Mouse (Mus musculus) liver, embryonic 11.5 days (tissue): ENCODE data around the gene Mrrf. TPM values are rescaled to one million over a fixed set of nuclear protein-coding genes. Genes with fewer than 3 reads are reported as not detected.

Experiments
- ATAC-seq: fragments of 200-750 bp; cut with Nextera tagmentation; replicated peaks from 2 replicates; pipeline ENCODE4 v1.8.0; 2017; ENCODE audit warnings: moderate number of reproducible peaks, mild to moderate bottlenecking, moderate TSS enrichment, moderate library complexity; ENCODE audit not compliant: low FRiP score
- DNase-seq: peaks from one replicate; pipeline ENCODE4 v3.0.0-alpha.2; 2017; ENCODE audit warnings: low spot score
- H3K27ac ChIP-seq: fragments of 300-500 bp; sonication (generic); 2 replicates; pipeline ENCODE4 v1.5.1; 2014; ENCODE audit warnings: mild to moderate bottlenecking, low read depth, low read length, control low read depth
- H3K27me3 ChIP-seq: fragments of 300-500 bp; sonication (generic); replicated peaks from 2 replicates; pipeline ENCODE4 v1.6.1; 2014; ENCODE audit warnings: low read length, mixed read lengths; ENCODE audit not compliant: control insufficient read depth, insufficient read depth
- H3K36me3 ChIP-seq: fragments of 300-500 bp; sonication (generic); 2 replicates; pipeline ENCODE4 v1.6.1; 2014; ENCODE audit warnings: mild to moderate bottlenecking, low read length, moderate library complexity, mixed read lengths; ENCODE audit not compliant: control insufficient read depth, insufficient read depth
- H3K4me1 ChIP-seq: fragments of 300-500 bp; sonication (generic); replicated peaks from 2 replicates; pipeline ENCODE4 v1.6.1; 2014; ENCODE audit warnings: low read length, mixed read lengths; ENCODE audit not compliant: control insufficient read depth, insufficient read depth
- H3K4me2 ChIP-seq: fragments of 300-500 bp; sonication (generic); 2 replicates; pipeline ENCODE4 v1.6.1; 2014; ENCODE audit warnings: mild to moderate bottlenecking, control low read depth, moderate library complexity
- H3K4me3 ChIP-seq: fragments of 300-500 bp; sonication (generic); 2 replicates; pipeline ENCODE4 v1.5.1; 2014; ENCODE audit warnings: low read depth, low read length, control low read depth
- H3K9ac ChIP-seq: fragments of 300-500 bp; sonication (generic); 2 replicates; pipeline ENCODE4 v1.6.1; 2014; ENCODE audit warnings: low read depth, low read length, control low read depth
- H3K9me3 ChIP-seq: fragments of 300-500 bp; sonication (generic); 2 replicates; pipeline ENCODE4 v1.6.1; 2016; ENCODE audit warnings: low read length, inconsistent platforms, mixed read lengths; ENCODE audit not compliant: control insufficient read depth
- WGBS: fragments of 180-500 bp; shearing (Covaris S2); extraction: QIAGEN DNeasy Blood & Tissue Kit; methylation state at CpG from one replicate; pipeline ENCODE4 v1.1.7; 2014; 5-methylcytosine and 5-hydroxymethylcytosine counted together
- polyA plus RNA-seq: library from polyadenylated mRNA; unstranded; fragments of >200 nt; fragmentation: Nextera tagmentation; extraction: Ambion mirVana; gene quantifications from 2 replicates; pipeline ENCODE4 v1.2.1, GENCODE M21; 2014

The Mrrf gene
- polyA plus RNA-seq, 1 experiment from 2014 or later, result 31.4 TPM

GRCm38 (mm10) chr2:36201756-36202610 is 65.8 kb downstream of the Mrrf start:
- no peak for ATAC-seq
- H3K4me1 ChIP-seq, result peaks cover 37% of the 10 kb centered on the region
- H3K4me3 ChIP-seq, result no peak overlapping the region
- H3K27ac ChIP-seq, result no peak overlapping the region
- 28% methylated on average over 18 of the region's 18 CpGs for whole genome bisulfite sequencing
- H3K4me2 ChIP-seq, result peak overlapping the region; percentile 92
- no peaks in the 10 kb centered on the region for H3K36me3 ChIP-seq
- H3K9ac ChIP-seq, result no peak overlapping the region
- no peaks in the 10 kb centered on the region for H3K9me3 ChIP-seq
- no peak for DNase-seq
- peaks cover 37% of the 10 kb centered on the region for H3K27me3 ChIP-seq

- Histone ChIP-seq H3K4me2 (peak overlapping the region; percentile 92), H3K9me3 (no peaks in the 10 kb centered on the region), H3K4me1 (peaks cover 32% of the 10 kb centered on the region), H3K9ac (no peak overlapping the region), H3K4me3 (peak overlapping the region; percentile 51; the same call in 1 of the 2 replicates), H3K27me3 (peaks cover 37% of the 10 kb centered on the region), H3K36me3 (no peaks in the 10 kb centered on the region), H3K27ac (no peak overlapping the region)
- DNase-seq (no peak), ATAC-seq (no peak)
- WGBS, result 19% methylated on average over 5 of the region's 5 CpGs
Observed at GRCm38 (mm10) chr2:36202611-36202880, 66.4 kb downstream of the Mrrf start.

- no peaks in the 10 kb centered on the region for H3K9me3 ChIP-seq
- H3K4me3 ChIP-seq, result peak overlapping the region; percentile 51
- peak overlapping the region; percentile 92 for H3K4me2 ChIP-seq
- H3K27me3 ChIP-seq, result peaks cover 37% of the 10 kb centered on the region
- 1% methylated on average over 39 of the region's 39 CpGs for WGBS
- no peaks in the 10 kb centered on the region for H3K36me3 ChIP-seq
- DNase-seq, result peak; percentile 49
- ATAC-seq, result no peak
- H3K27ac ChIP-seq, result no peak overlapping the region
- H3K9ac ChIP-seq, result peak overlapping the region; percentile 22; the same call in 1 of the 2 replicates
- H3K4me1 ChIP-seq, result peaks cover 26% of the 10 kb centered on the region
Observed at GRCm38 (mm10) chr2:36203011-36203825, 67.0 kb downstream of the Mrrf start.

- Histone ChIP-seq H3K4me3 (no peak overlapping the region), H3K27me3 (peaks cover 39% of the 10 kb centered on the region), H3K9ac (no peak overlapping the region), H3K36me3 (no peaks in the 10 kb centered on the region), H3K9me3 (no peaks in the 10 kb centered on the region), H3K27ac (no peak overlapping the region), H3K4me1 (peaks cover 20% of the 10 kb centered on the region), H3K4me2 (no peak overlapping the region)
- DNase-seq, result no peak
- peak; percentile 30; the same call in 1 of the 2 replicates for ATAC-seq
- WGBS, result 49% methylated on average over 4 of the region's 4 CpGs
Observed at GRCm38 (mm10) chr2:36204595-36204994, 68.4 kb downstream of the Mrrf start.

- no peaks in the 10 kb centered on the region for H3K9me3 ChIP-seq
- H3K36me3 ChIP-seq, result no peaks in the 10 kb centered on the region
- peaks cover 42% of the 10 kb centered on the region for H3K27me3 ChIP-seq
- no peak for ATAC-seq
- 53% methylated on average over 11 of the region's 11 CpGs for WGBS
- no peak for DNase-seq
- no peak overlapping the region for H3K4me2 ChIP-seq
- H3K9ac ChIP-seq, result no peak overlapping the region
- no peak overlapping the region for H3K4me3 ChIP-seq
- H3K4me1 ChIP-seq, result peaks cover 17% of the 10 kb centered on the region; the same call in 1 of the 2 replicates
- no peak overlapping the region for H3K27ac ChIP-seq
Observed at GRCm38 (mm10) chr2:36207071-36207470, 70.9 kb downstream of the Mrrf start.

GRCm38 (mm10) chr2:36210796-36211195 is 74.6 kb downstream of the Mrrf start:
- 0 out of 2 replicates have a peak overlapping the region, but pooled peaks have one; percentile 30 for H3K9ac ChIP-seq
- H3K4me2 ChIP-seq, result peak overlapping the region; percentile 54
- no peak overlapping the region for H3K27ac ChIP-seq
- WGBS, result 5% methylated on average over 30 of the region's 34 CpGs
- H3K4me3 ChIP-seq, result peak overlapping the region; percentile 13; the same call in 1 of the 2 replicates
- no peaks in the 10 kb centered on the region for H3K36me3 ChIP-seq
- ATAC-seq (no peak), DNase-seq (no peak)
- H3K4me1 ChIP-seq, result no peaks in the 10 kb centered on the region; the same call in 1 of the 2 replicates
- peaks cover 19% of the 10 kb centered on the region for H3K27me3 ChIP-seq
- H3K9me3 ChIP-seq, result no peaks in the 10 kb centered on the region

GRCm38 (mm10) chr2:36211785-36212184 is 75.6 kb downstream of the Mrrf start:
- peaks cover 5% of the 10 kb centered on the region; the same call in 1 of the 2 replicates for H3K4me1 ChIP-seq
- no peaks in the 10 kb centered on the region for H3K36me3 ChIP-seq
- H3K4me3 ChIP-seq, result no peak overlapping the region
- H3K27ac ChIP-seq, result no peak overlapping the region
- peaks cover 19% of the 10 kb centered on the region for H3K27me3 ChIP-seq
- H3K4me2 ChIP-seq, result no peak overlapping the region
- no peak for ATAC-seq
- H3K9me3 ChIP-seq, result no peaks in the 10 kb centered on the region
- 34% methylated on average over 7 of the region's 7 CpGs for WGBS
- no peak overlapping the region for H3K9ac ChIP-seq
- no peak for DNase-seq

GRCm38 (mm10) chr2:36213108-36213507 is 76.9 kb downstream of the Mrrf start:
- Histone ChIP-seq H3K4me2 (no peak overlapping the region), H3K9ac (no peak overlapping the region), H3K4me1 (peaks cover 8% of the 10 kb centered on the region; the same call in 1 of the 2 replicates), H3K27me3 (peaks cover 19% of the 10 kb centered on the region), H3K27ac (no peak overlapping the region), H3K4me3 (no peak overlapping the region), H3K9me3 (no peaks in the 10 kb centered on the region), H3K36me3 (no peaks in the 10 kb centered on the region)
- no peak for ATAC-seq
- 51% methylated on average over 7 of the region's 7 CpGs for WGBS
- DNase-seq, result no peak
